Mouse (Mus musculus) spleen, postnatal 10 days (tissue): ENCODE measurements around the gene Hunk.

Experiments used
- DNase-seq, 2 experiments: peaks; one replicate each; pipeline ENCODE4 v3.0.0; 2021 to 2022; ENCODE audit warnings: low spot score in 2 of 2

Gene Hunk

DNA sequence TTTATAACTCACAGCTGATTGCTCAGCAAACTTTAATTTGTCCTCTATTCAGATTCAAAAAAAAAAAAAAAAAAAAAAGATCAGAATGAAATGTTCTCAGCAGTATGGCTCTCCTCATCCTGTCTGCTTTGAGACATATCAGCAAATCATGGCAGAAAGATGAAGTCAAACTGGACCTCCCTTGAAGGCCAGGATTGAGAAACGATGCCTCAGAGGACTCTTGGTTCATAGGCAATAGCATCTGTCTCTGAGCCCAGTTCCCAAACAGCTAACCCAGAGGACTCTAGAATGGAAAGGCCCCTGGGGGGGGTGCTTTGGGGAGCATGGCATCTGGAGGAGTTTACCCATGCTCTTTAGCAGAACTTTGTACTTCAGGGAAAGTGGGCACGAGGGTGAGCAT, 119.9 kb downstream of the Hunk start:
- no peak for DNase-seq

DNA sequence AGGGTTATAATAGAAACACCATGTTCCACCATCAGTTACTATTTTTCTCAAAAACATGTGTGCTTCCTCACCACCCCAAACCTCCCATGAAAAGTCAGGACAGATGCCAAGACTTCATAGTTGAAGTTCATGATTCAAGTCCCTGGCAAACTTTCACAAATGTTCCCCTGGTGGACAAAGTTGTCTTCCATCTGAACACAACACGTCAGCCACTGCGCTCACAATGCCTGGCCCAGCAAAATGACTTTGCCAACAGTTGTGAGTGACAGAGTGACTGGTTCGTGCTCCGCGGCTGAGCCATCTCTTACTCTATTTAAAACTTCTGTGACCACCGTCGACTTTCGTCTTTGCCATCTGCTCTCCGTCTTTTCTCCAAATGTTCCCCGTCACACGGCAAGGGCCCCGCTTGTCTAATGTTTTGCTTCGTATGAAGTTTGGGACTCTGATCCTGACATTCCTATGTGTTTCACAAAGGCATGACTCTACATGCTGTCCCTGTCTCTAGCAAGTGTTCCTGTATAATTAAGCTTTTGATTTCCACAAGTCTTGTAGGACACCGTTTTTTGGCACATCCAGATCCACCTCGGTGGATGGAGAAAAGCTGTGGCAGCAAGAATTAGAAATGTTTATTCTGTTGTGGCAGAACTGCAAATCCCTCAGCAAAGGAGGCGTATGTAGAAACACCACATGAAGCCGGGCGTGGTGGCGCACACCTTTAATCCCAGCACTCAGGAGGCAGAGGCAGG, 125.9 kb downstream of the Hunk start:
- DNase-seq, result no peak

DNA sequence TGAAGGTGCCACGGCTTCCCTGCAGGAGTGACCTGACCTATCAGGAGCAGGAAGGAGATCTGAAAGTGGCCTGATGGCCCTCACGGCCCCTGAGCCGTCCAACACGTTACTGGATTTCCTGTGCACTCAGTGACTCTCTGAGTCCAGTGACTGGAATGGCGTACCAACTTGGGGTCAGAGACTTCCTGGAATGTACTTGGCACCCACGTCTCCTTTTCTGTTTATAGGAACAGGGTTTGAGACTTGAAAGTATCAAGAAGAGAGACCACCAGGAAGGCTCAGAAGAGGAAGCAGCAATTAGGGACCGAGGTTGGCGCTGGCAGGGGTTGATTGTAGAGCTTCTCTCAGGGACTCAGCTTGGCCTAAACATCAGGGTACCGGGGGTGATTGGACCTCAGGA, 131.2 kb downstream of the Hunk start:
- DNase-seq, result no peak

DNA sequence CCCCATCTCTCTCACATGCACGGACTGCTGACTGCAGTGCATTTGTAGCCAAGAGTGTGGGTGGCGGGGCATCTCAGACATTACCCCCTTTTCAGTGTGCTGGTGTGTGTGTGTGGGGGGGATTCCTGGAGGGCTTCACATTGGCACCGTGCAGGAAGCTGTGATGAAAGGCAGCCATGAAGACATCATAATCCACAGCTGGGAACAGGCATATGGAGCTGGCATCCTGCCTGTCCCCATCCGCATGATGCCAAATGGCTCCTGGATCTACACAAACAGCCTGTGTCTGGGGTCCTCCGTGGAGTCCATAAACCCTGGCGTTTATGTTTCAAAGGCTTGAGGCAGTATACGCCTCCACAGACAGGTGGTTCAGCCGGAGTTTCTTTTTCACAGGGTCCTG, 132.4 kb downstream of the Hunk start:
- DNase-seq, result no peak

GRCm38 (mm10) chr16:90518732-90519295, 133.0 kb downstream of the Hunk start:
- DNase-seq, result no peak

- no peak for DNase-seq
Measured at GRCm38 (mm10) chr16:90521191-90521950, 135.6 kb downstream of the Hunk start.

- DNase-seq, result no peak
Measured at GRCm38 (mm10) chr16:90521951-90522255, 136.1 kb downstream of the Hunk start.

DNA sequence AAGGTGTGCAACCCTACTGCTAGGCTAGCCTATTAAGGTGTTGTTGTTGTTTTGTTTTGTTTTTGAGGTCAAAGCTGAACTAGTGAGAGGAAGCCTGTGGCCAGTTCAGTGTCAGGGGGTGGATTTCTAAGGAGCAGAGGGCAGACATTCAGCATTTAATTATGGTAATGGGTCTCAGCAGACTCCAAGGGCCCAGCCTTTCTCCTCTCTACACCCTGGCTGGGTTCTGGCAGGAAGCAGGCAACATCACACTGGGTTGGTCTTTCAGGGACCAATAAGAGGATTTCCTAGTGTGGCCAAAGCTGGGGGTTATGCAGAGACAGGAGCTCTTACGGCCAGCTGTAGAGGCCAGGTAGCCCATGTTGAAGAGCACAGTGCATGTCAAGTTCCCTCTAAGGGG, 136.8 kb downstream of the Hunk start:
- DNase-seq, result no peak

- no peak for DNase-seq
Measured at GRCm38 (mm10) chr16:90523373-90523772, 137.6 kb downstream of the Hunk start.

- no peak for DNase-seq
Measured at GRCm38 (mm10) chr16:90523894-90524293, 138.1 kb downstream of the Hunk start.

DNA sequence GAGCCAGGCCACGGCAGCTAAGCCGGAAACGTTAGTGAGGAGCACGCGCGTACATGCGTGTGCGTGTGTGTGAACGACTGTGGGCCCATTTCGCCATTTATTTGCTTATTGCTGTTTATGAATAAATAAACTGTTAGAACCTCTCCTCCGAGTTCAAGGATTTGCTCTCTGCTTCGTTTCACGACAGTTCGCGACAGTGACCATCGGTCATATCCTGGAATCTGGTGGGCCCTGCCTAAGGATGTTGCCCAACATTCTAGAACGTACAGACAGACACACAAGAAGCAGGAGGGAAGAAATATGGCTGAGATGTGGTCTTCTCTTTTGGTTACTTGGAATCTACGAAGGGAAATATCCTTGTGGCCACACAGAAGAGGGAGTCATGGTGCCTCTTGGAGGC, 138.6 kb downstream of the Hunk start:
- no peak for DNase-seq

GRCm38 (mm10) chr16:90533119-90533673, 147.4 kb downstream of the Hunk start:
- DNase-seq, result no peak

DNA sequence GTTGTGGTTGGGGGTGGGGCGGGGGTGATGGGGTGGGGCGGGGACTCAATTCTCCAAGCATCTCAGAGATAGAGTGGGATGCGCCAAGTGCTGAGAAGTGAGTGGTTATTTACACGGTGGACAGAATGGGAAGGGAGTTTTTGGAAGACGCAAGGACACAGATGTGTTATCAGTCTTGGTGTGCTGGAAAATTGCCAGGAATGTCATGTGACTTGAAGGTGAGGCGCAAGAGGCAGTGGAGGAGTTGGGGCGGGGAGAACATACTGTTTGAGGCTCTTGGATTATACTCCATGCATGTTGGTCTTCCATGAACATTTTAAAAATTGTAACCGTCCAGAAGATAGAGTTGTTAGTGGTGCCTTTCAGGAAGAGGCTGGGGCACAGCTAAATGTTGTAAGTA, 148.8 kb downstream of the Hunk start:
- no peak for DNase-seq

GRCm38 (mm10) chr16:90538926-90539325, 153.1 kb downstream of the Hunk start:
- no peak for DNase-seq

DNA sequence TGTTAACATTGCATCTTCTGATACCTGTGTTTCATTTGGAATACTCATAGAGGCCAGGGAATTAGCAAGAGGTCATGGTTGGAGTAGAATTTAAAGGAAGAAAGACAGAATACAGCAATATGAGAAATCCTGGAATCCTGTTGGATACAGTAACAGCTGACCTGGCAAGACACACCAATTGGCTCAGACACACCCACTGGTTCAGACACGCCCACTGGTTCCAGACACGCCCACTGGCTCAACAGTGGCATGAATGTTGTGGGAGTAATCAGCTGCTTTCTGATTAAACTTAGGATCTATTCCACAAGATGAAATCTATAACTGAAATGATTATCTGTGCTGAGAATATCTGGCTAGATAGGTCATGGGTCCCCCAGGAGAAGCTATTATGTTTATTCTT, 155.4 kb downstream of the Hunk start:
- DNase-seq, result no peak

DNA sequence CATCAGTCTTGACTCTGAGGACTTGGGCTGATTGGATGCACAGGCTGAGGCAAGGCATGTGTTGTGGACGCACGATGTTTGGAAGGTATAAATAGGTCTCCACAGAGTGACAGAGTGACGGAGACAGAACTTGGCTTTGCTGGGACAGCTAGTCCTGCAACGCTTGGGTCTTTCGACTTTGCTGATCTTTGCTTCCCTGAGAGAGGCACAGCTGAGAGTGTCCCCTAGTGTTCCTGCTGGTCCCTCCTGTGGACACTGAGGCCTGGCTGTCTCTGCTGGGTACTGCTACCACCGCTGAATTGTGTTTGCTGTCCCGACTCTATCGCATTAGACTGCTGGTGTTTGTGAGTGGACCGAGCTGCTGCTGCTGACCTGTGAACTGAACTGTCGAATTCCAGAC, 156.6 kb downstream of the Hunk start:
- DNase-seq, result no peak

DNA sequence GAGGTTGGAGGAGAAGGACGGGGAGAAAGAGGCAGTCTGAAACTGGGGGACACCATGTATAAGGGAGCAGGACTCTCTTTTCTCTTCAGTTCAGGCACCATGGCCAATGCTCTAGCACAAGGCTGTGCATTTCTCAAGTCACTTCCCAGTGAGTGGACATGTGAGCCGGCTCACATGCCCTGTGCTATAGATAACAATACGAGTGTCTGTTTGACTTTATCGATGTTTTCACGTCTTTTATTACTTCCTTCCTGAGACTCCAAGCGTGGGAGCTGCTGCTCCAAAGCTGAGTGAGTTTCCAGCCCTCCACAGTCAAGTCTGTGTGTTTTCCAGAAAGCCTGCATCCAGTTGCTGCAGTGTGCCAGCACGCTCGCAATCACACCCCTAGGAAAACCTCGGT, 158.4 kb downstream of the Hunk start:
- DNase-seq, result no peak

- DNase-seq, result no peak
Measured at GRCm38 (mm10) chr16:90545509-90545908, 159.7 kb downstream of the Hunk start.

GRCm38 (mm10) chr16:90546591-90546990, 160.8 kb downstream of the Hunk start:
- no peak for DNase-seq

DNA sequence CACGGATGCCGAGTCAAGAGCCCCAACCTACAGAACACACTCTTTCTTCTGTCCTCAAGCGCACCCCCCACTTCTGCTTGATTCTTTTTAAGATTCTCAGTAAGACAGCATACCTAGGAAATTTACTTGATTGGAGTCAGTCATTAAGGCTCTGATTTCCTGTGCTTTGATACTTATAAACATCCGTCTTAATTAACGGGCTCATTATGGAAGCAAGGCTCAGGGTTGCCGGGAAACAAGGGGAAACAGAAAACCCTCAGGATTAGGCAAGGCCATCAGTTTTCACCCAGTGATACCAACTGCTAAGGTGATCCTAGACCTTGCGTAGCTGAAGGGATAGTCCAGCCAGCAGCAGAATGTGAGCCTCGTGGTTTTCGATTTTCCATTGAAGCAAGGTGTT, 162.2 kb downstream of the Hunk start:
- no peak for DNase-seq
